Mouse (Mus musculus): ENCODE results near the gene Xcr1. TPM values are rescaled to one million over a fixed set of nuclear protein-coding genes. Genes with fewer than 3 reads are reported as not detected.

The Xcr1 gene
- polyA plus RNA-seq, 1 experiment from 2014 or later = not detected

- Histone ChIP-seq H3K4me2 (peak overlapping the region; percentile 80), H3K27ac (no peak overlapping the region), H3K36me3 (no peaks in the 10 kb centered on the region), H3K9me3 (replicated peaks) (no peaks in the 10 kb centered on the region), H3K9ac (no peak overlapping the region), H3K4me1 (peaks cover 13% of the 10 kb centered on the region), H3K27me3 (no peaks in the 10 kb centered on the region), H3K4me3 (replicated peaks) (peak overlapping the region; percentile 73)
- no peak for ATAC-seq (replicated peaks; ENCODE audit: low FRiP score)
- WGBS = 63% methylated on average over 2 of the region's 2 CpGs
These were observed 11.7 kb downstream of the Xcr1 start for GRCm38 (mm10) chr9:123849976-123850695.

- H3K9me3 ChIP-seq (replicated peaks) = no peaks in the 10 kb centered on the region
- no peak overlapping the region for H3K4me3 ChIP-seq (replicated peaks)
- no peaks in the 10 kb centered on the region for H3K27me3 ChIP-seq
- no peak overlapping the region for H3K9ac ChIP-seq
- H3K4me1 ChIP-seq = peaks cover 10% of the 10 kb centered on the region
- H3K36me3 ChIP-seq = peaks cover 7% of the 10 kb centered on the region; the same call in 1 of the 2 replicates
- no peak overlapping the region for H3K27ac ChIP-seq
- 93% methylated on average over 1 of the region's 1 CpGs for WGBS
- ATAC-seq (replicated peaks; ENCODE audit: low FRiP score) = no peak
- H3K4me2 ChIP-seq = no peak overlapping the region
These were observed 15.3 kb downstream of the Xcr1 start for GRCm38 (mm10) chr9:123846490-123846889.

- ATAC-seq (replicated peaks; ENCODE audit: low FRiP score) = no peak
- no peak overlapping the region for H3K4me2 ChIP-seq
- 58% methylated on average over 3 of the region's 3 CpGs for whole genome bisulfite sequencing
- no peak overlapping the region for H3K4me3 ChIP-seq (replicated peaks)
- peaks cover 3% of the 10 kb centered on the region for H3K4me1 ChIP-seq
- no peaks in the 10 kb centered on the region for H3K9me3 ChIP-seq (replicated peaks)
- peaks cover 20% of the 10 kb centered on the region for H3K36me3 ChIP-seq
- H3K27me3 ChIP-seq = no peaks in the 10 kb centered on the region
- no peak overlapping the region for H3K9ac ChIP-seq
- no peak overlapping the region for H3K27ac ChIP-seq
These were observed 16.7 kb downstream of the Xcr1 start for GRCm38 (mm10) chr9:123845120-123845519.

GRCm38 (mm10) chr9:123844468-123844867 lies 17.4 kb downstream of the Xcr1 start:
- Histone ChIP-seq H3K27me3 (no peaks in the 10 kb centered on the region), H3K36me3 (peaks cover 26% of the 10 kb centered on the region), H3K9me3 (replicated peaks) (no peaks in the 10 kb centered on the region), H3K4me1 (no peaks in the 10 kb centered on the region), H3K27ac (no peak overlapping the region), H3K4me3 (replicated peaks) (no peak overlapping the region), H3K9ac (no peak overlapping the region), H3K4me2 (no peak overlapping the region)
- 84% methylated on average over 3 of the region's 3 CpGs for WGBS
- ATAC-seq (replicated peaks; ENCODE audit: low FRiP score) = no peak

GRCm38 (mm10) chr9:123840243-123840642 lies 21.6 kb downstream of the Xcr1 start:
- peaks cover 62% of the 10 kb centered on the region for H3K36me3 ChIP-seq
- H3K4me1 ChIP-seq = no peaks in the 10 kb centered on the region
- H3K9me3 ChIP-seq (replicated peaks) = no peaks in the 10 kb centered on the region
- WGBS = 90% methylated on average over 6 of the region's 6 CpGs
- H3K9ac ChIP-seq = no peak overlapping the region
- no peak overlapping the region for H3K27ac ChIP-seq
- no peak overlapping the region for H3K4me3 ChIP-seq (replicated peaks)
- ATAC-seq (replicated peaks; ENCODE audit: low FRiP score) = no peak
- H3K27me3 ChIP-seq = no peaks in the 10 kb centered on the region
- H3K4me2 ChIP-seq = no peak overlapping the region

DNA sequence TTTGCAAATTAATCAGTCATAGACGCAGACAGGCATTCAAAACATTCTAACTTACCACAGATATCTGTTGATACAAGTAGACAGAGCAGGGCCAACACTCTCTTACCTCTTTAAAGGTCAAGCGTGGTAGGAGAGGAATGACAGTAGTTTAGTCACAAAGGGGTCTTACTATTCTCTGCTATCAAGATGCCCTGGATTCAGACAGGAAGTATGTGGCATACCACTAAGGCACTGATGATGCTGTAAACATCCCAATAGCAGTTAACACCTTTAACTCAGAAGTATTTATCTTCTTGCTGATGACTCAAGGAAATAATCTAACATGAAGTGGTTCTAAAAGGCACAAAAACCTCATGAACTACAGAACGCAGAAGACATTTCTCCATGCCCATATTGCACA lies 26.0 kb downstream of the Xcr1 start:
- no peaks in the 10 kb centered on the region for H3K9me3 ChIP-seq (replicated peaks)
- H3K4me3 ChIP-seq (replicated peaks) = no peak overlapping the region
- H3K27ac ChIP-seq = no peak overlapping the region
- WGBS = 88% methylated on average over 3 of the region's 3 CpGs
- no peak for ATAC-seq (replicated peaks; ENCODE audit: low FRiP score)
- no peaks in the 10 kb centered on the region for H3K4me1 ChIP-seq
- no peak overlapping the region for H3K9ac ChIP-seq
- no peaks in the 10 kb centered on the region for H3K27me3 ChIP-seq
- no peak overlapping the region for H3K4me2 ChIP-seq
- peaks cover 82% of the 10 kb centered on the region for H3K36me3 ChIP-seq

DNA sequence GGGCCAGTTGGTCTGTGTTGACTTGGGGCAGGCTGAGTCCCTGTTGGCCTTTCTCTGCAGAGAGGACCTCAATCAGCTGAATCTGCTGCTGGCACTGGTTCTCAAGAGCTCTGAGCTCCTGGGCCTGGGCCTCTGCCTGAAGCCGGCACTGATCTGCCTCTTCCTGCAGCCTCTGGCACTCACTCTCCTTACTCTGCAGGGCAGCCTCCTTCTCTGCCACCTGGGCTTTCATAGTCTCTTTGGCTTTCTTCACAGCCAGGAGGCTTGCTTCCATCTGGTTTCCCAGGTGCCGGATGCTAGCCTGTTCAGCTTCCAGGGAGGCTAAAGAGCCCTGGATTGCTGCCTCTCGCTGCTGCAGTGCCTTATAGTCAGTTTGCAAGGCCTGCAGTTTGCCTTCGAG lies 32.9 kb downstream of the Xcr1 start:
- Histone ChIP-seq H3K4me1 (no peaks in the 10 kb centered on the region), H3K4me2 (no peak overlapping the region), H3K27ac (no peak overlapping the region), H3K9ac (no peak overlapping the region), H3K4me3 (replicated peaks) (no peak overlapping the region), H3K36me3 (peaks cover 84% of the 10 kb centered on the region), H3K9me3 (replicated peaks) (no peaks in the 10 kb centered on the region), H3K27me3 (no peaks in the 10 kb centered on the region)
- WGBS = 87% methylated on average over 4 of the region's 4 CpGs
- no peak for ATAC-seq (replicated peaks; ENCODE audit: low FRiP score)

- Histone ChIP-seq H3K9ac (no peak overlapping the region), H3K4me3 (replicated peaks) (no peak overlapping the region), H3K4me1 (no peaks in the 10 kb centered on the region), H3K36me3 (peaks cover 92% of the 10 kb centered on the region), H3K4me2 (no peak overlapping the region), H3K27me3 (no peaks in the 10 kb centered on the region), H3K9me3 (replicated peaks) (no peaks in the 10 kb centered on the region), H3K27ac (no peak overlapping the region)
- WGBS = 91% methylated on average over 3 of the region's 3 CpGs
- ATAC-seq (replicated peaks; ENCODE audit: low FRiP score) = no peak
These were observed 35.2 kb downstream of the Xcr1 start for GRCm38 (mm10) chr9:123826631-123827030.

DNA sequence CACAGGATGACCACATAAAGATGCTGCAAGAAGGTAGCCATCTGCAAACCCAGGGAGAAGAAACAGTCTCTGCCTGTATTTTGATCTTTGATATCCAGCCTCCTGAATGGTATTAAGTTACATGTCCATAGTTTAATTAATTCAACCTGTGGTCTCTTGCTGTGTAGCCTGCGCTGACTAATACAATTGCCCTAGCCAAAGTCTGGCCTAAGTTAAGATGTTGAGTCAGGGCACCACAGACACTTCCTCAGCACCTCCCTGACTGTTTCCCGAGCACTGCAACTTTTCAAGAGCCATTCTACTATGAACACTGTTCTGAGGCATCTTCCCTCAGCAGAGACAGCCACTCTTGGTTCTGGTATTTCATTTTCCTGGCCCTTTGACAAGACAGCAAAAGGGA lies 43.2 kb downstream of the Xcr1 start:
- 91% methylated on average over 2 of the region's 2 CpGs for WGBS

GRCm38 (mm10) chr9:123815996-123816395 lies 45.8 kb downstream of the Xcr1 start:
- H3K9me3 ChIP-seq (replicated peaks) = no peaks in the 10 kb centered on the region
- H3K27ac ChIP-seq = no peak overlapping the region
- no peak overlapping the region for H3K4me2 ChIP-seq
- no peak for ATAC-seq (replicated peaks; ENCODE audit: low FRiP score)
- no peak overlapping the region for H3K4me3 ChIP-seq (replicated peaks)
- WGBS = 79% methylated on average over 1 of the region's 1 CpGs
- no peaks in the 10 kb centered on the region for H3K4me1 ChIP-seq
- H3K36me3 ChIP-seq = peaks cover 82% of the 10 kb centered on the region
- H3K27me3 ChIP-seq = no peaks in the 10 kb centered on the region
- H3K9ac ChIP-seq = no peak overlapping the region

More for the DNA sequence above, 43.2 kb downstream of the Xcr1 start:
- no peaks in the 10 kb centered on the region for H3K27me3 ChIP-seq
- no peak for ATAC-seq (replicated peaks; ENCODE audit: low FRiP score)
- no peak overlapping the region for H3K4me3 ChIP-seq (replicated peaks)
- H3K4me2 ChIP-seq = no peak overlapping the region
- no peak overlapping the region for H3K9ac ChIP-seq
- H3K9me3 ChIP-seq (replicated peaks) = no peaks in the 10 kb centered on the region
- no peak overlapping the region for H3K27ac ChIP-seq
- H3K4me1 ChIP-seq = no peaks in the 10 kb centered on the region
- H3K36me3 ChIP-seq = peaks cover 85% of the 10 kb centered on the region

DNA sequence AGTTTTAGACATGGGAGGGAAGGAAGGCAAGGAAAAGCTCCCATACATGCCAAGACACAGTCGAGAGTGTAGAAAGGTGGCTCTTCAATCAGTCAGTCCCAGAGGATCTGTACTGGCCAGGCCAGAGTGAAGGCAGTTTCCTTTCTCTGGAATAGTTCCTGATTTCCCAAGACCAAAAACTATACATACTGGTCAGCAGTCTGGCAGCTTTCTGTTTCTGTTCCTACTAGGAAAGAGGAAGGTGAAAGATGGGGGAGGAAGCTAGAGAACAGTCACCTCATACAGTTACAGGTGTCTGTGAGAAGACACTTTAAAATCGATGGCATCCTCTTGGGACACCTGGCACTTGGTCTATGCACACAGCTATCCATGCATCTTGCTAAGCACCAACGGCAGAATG lies 46.4 kb downstream of the Xcr1 start:
- no peaks in the 10 kb centered on the region for H3K27me3 ChIP-seq
- peaks cover 82% of the 10 kb centered on the region for H3K36me3 ChIP-seq
- H3K9me3 ChIP-seq (replicated peaks) = no peaks in the 10 kb centered on the region
- no peaks in the 10 kb centered on the region for H3K4me1 ChIP-seq
- no peak overlapping the region for H3K27ac ChIP-seq
- 92% methylated on average over 3 of the region's 3 CpGs for WGBS
- no peak overlapping the region for H3K9ac ChIP-seq
- ATAC-seq (replicated peaks; ENCODE audit: low FRiP score) = no peak
- H3K4me2 ChIP-seq = no peak overlapping the region
- no peak overlapping the region for H3K4me3 ChIP-seq (replicated peaks)

- no peaks in the 10 kb centered on the region for H3K27me3 ChIP-seq
- no peak overlapping the region for H3K9ac ChIP-seq
- H3K27ac ChIP-seq = no peak overlapping the region
- ATAC-seq (replicated peaks; ENCODE audit: low FRiP score) = no peak
- H3K4me3 ChIP-seq (replicated peaks) = no peak overlapping the region
- H3K4me2 ChIP-seq = no peak overlapping the region
- H3K36me3 ChIP-seq = peaks cover 84% of the 10 kb centered on the region
- 80% methylated on average over 4 of the region's 4 CpGs for WGBS
- H3K9me3 ChIP-seq (replicated peaks) = no peaks in the 10 kb centered on the region
- H3K4me1 ChIP-seq = no peaks in the 10 kb centered on the region
These were observed 47.0 kb downstream of the Xcr1 start for GRCm38 (mm10) chr9:123814821-123815220.

DNA sequence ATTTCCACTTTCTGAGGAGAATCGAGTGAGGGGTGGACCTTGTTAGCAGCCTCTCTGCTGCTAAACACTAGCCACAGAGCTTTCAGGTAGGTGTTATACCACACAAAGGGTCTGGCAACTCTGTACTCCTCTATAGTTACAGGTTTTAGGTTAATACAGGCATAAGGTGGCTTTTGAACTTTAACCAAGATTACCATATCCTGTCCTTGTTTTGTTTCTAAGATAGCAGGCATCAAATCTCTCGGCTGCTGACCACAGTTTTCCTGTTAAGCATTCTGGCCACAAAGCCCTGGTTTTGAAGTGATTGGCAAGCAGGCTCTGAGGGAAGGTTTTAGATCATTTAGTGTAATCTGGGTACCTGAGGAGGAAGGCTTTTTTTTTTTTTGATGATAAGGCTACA lies 47.5 kb downstream of the Xcr1 start:
- Histone ChIP-seq H3K27ac (no peak overlapping the region), H3K27me3 (no peaks in the 10 kb centered on the region), H3K9ac (no peak overlapping the region), H3K4me2 (no peak overlapping the region), H3K4me3 (replicated peaks) (no peak overlapping the region), H3K9me3 (replicated peaks) (no peaks in the 10 kb centered on the region), H3K4me1 (no peaks in the 10 kb centered on the region), H3K36me3 (peaks cover 82% of the 10 kb centered on the region)
- no peak for ATAC-seq (replicated peaks; ENCODE audit: low FRiP score)
- WGBS = 84% methylated on average over 2 of the region's 2 CpGs
